Mouse (Mus musculus) adipocyte (in vitro differentiated cells): Measurements from ENCODE around the gene Lrrfip1.

Source experiments
- DNase-seq: peaks from one replicate; pipeline ENCODE4 v3.0.0-alpha.2; 2016; ENCODE audit warnings: low spot score

Gene Lrrfip1

DNA sequence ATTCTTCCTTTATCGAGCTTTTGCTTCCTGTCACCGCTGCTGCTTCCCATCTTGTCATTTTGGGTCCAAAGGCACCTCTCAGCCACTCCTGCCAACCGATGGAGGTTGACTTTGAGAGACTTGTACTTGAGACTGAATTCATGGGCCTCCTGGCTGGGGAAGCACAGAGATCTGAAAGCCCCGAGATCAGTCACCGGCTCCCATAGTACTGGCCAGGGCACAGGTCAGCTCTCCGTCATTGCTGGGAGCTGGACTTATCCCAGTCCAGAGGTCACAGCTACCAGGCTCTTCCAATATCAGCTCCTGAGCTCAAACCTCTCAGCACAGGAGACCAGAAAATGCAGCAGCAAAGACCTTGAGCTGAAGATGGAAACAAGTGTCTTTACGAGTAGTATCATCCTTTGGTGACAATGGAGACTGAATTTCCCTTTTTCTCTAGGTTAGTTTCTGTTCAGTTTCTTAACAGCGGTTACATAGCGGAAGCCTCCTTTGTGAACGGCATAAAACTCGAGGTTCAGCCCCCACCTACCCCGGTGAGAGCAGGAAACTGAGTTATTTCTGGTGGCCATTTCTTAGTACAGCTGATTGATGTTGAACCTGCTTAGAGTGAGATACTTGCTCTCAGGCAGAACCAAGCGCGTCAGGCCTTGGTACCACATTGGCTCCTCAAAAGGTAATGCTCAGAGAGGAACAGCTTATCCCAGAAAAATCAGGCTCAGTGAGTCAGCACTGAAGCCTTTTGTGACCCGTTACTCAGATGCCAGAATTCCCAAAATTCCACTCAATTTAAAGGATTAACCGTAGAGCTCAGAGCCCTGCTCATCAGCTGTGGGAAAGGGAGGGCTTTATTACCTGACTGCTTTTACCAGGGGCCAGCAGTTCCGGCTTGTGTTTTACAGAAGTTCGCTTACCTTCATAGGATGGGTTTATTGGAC is 59.0 kb downstream of the Lrrfip1 start:
- DNase-seq = peak; percentile 32

GRCm38 (mm10) chr1:91058251-91058650 is 59.7 kb downstream of the Lrrfip1 start:
- DNase-seq = no peak

GRCm38 (mm10) chr1:91059792-91060604 is 61.5 kb downstream of the Lrrfip1 start:
- no peak for DNase-seq

DNA sequence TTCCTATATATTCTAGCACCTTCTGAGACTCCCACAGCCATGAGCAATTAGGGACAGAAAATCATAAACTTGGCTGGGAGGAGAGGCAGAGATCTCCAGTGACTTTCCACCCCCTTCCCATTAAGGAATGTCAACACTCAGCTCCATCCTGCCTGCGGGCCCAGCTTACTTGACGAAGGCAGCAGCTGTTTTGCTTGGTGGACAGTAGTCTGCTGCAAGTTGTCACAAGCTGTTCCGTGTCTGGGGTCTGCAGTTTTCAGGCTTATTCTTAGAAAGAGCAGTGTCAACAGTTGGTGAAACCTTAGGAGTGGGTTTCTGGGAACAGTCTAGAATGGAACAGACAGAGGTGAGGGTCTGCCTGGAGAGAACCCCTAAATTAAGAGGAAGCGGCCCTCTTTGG is 62.6 kb downstream of the Lrrfip1 start:
- DNase-seq = no peak

DNA sequence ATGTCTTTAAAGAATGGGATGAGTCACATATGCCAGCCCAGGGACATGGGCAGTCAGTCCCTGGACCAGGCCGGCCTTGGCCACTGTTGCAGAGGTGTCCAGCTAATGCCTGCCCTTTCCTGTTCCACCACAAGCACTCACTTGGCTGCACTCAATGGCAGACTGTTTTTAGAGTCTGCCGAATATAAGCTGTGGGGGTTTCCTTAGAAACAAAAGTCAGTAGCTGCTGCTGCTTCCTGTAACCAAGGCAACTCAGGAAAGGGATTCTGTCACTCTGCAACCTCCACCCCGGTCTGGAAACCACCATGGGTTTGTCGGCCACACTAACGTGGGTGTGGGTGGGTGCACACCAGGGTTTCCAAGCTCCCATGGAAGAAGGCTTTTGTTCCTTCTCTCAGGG is 63.8 kb downstream of the Lrrfip1 start:
- no peak for DNase-seq

GRCm38 (mm10) chr1:91064053-91064452 is 65.5 kb downstream of the Lrrfip1 start:
- no peak for DNase-seq

DNA sequence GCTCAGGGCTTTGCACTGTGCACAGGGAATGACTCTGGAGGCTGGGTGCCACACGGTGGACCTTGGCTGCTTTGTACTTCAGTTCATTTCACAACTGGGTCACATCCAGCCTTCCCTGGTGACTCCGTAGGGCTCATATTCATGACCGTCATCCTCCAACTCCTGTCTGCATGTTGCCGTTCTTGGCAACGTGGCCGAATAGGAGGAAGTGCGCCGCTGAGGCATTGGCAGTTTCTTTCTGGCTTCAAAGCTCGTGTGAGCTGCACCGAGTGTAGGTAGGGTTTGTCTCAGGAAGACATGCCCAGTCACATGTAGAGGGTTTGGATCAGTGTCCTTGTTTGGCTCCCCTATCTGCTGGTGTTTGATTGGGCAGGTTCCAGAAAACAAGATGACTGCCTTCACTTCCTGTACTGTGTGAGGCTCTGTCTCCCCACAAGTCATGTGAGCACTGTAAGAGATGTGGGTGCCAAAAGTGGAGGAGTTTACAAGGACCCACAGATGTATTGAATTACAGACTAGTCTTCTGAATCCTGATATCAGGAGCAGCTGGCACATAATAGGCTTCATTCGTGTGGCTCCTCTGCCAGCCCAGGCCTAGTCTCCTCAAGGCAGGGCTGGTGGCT is 66.5 kb downstream of the Lrrfip1 start:
- DNase-seq = peak; percentile 37

DNA sequence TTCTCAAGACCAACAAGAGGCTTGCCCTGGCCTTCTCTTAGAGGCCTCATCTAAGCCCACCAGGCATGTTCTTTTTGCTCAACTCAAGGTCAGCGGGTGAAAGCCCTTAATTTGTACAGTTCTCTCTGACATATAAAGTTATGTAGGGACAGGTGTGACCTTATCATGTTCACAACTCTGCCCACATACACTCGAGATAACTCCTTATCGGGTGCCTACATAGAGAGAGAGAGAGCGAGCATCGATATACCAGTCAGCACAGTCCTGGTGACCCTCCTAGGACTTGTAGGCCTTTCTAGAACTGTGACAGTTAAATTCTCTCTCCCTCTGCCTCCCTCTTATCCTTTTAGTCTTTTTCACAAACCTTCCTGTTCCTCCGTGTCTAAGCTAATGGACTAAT is 67.5 kb downstream of the Lrrfip1 start:
- DNase-seq = no peak

DNA sequence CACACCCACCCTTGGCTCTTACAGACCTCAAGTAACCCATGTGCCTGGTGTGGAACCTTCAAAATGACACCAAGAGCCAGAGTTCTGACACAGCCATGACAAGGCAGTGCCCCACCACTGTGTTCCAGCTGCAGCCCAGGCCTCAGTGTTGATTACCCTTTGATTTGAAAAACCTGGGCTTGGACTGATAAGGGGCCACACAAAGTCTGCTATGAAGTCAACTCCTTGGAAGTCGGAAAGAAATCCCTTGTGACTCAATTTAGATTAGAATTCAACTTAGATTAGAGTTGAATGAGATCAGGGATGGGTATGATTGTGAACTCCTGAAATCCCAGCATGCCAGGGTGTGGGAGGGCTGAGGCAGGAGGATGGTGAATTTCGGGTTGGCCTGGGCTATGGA is 68.1 kb downstream of the Lrrfip1 start:
- no peak for DNase-seq

GRCm38 (mm10) chr1:91067716-91068115 is 69.2 kb downstream of the Lrrfip1 start:
- DNase-seq = no peak

- DNase-seq = no peak
These were observed 71.0 kb downstream of the Lrrfip1 start for GRCm38 (mm10) chr1:91069575-91069974.

GRCm38 (mm10) chr1:91070547-91070946 is 72.0 kb downstream of the Lrrfip1 start:
- DNase-seq = no peak

DNA sequence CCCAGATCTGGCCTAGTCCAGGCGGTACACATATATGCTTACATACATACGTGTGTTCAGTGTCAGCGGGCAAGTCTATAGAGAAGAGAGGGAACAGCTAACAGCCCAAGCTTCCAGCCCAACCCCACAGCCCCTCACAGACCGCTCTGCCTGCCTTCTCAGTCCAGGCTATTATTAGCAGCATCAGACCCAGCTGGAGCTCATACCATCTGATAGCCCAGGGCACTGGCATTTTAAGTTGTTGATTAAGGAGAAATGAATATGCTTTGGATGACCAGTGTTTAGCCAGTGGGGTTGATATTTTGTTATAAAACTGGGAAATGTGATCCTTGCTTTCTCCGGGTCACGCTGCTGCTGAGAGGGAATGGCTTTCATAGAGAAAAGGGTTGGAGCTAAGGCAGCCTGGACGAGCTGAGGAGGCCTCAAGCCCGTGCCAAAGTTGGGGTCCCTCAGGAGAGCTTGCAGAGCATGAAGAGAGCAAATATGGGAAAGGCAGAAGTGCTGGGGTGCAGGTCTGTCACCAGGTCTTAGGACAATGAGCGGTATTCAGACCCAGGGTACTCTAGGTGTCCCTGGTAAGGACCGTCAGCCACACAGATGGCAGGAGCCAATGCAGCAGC is 73.2 kb downstream of the Lrrfip1 start:
- no peak for DNase-seq

DNA sequence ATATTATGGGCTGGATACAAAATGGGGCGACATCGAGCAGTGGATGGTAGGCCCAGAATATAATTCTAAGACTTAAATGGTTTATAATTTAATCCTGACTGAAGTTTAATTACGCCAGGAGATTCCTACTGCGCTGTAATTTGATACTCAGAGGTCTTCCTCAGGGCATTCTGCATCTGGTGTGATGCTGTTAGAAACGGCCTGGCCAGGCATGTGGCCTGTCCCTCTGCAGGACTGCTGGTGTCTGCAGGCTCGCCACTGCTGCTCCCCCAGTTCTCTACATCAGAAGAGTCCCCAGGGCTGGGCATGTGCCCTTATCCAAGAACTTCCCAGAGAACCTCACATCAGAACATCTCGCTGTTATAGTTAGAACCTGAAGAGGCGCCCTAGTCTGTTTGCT is 78.4 kb downstream of the Lrrfip1 start:
- peak; percentile 28 for DNase-seq

DNA sequence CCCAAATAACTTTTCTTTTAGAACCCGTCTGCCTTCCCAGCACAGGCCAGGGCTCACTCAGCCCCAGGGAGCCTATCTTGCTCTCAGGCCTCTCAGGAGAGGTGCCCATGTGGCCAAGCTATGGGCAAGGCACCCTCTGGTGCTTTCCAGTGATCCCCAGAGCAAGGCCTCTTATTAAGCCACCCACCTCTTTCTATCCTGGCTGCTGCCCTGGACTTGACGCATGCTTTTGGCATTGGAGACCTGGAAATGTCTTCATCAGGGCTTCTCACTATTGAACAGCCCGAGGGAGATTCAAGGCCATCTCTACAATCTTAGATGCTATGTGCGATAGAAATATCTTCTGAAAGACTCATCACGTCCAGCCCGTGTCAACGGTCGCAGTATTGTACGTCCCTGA is 78.9 kb downstream of the Lrrfip1 start:
- peak; percentile 88 for DNase-seq

DNA sequence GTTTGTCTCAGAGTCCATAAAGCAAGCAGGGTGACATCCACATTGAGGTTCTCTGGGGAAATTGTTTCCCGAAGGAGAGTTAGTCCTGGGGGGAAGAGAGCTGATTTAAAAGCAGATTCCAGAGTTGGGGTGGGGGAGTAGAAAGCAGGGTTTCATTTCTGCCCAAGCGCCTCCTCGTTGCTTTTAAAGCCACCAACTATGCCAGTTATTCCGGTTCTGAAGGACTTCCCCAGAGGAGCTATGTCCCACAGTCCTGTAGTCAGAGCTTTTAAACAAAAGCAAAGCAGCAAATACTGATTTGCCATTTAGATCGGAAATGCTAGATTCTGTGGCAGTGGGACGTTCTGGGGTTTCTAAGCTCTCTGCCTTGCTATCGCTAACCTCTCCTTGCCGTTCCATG is 79.4 kb downstream of the Lrrfip1 start:
- DNase-seq = no peak

DNA sequence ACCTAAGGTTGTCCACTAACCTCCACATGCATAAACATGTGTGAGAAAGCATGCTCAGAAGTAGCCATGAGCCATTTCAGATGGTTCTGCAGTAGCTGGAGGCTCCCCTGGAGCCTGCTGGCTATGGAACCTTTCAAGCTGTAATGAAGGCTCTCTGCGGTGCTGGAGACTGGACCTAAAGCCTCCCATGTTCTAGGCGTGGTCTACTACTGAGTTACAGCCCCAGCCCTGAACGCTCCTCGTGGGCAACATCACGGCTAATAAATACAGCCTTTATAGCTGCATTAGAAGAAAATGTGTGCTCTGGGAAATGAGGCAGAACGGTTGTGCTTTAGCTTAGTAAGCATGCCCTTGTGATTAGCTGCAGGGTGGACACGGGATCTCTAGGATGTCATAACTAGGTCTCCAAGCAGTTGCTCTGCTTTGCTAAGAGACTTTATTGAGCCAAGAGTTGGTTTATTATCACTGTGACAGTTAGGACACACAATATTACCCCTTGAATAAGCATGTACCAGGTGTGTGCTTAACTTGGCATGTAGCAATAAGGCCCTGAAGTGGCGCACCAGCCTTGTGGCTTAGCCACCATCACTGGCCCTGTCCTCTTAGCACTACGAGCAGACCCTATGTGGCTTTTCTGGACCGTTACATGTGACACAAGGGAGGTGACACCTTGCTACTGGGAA is 81.3 kb downstream of the Lrrfip1 start:
- DNase-seq = no peak

- no peak for DNase-seq
These were observed 81.8 kb downstream of the Lrrfip1 start for GRCm38 (mm10) chr1:91080423-91080749.

GRCm38 (mm10) chr1:91084374-91084773 is 85.8 kb downstream of the Lrrfip1 start:
- no peak for DNase-seq

- no peak for DNase-seq
These were observed 86.5 kb downstream of the Lrrfip1 start for GRCm38 (mm10) chr1:91085009-91085408.

- DNase-seq = no peak
These were observed 87.1 kb downstream of the Lrrfip1 start for GRCm38 (mm10) chr1:91085686-91086085.

DNA sequence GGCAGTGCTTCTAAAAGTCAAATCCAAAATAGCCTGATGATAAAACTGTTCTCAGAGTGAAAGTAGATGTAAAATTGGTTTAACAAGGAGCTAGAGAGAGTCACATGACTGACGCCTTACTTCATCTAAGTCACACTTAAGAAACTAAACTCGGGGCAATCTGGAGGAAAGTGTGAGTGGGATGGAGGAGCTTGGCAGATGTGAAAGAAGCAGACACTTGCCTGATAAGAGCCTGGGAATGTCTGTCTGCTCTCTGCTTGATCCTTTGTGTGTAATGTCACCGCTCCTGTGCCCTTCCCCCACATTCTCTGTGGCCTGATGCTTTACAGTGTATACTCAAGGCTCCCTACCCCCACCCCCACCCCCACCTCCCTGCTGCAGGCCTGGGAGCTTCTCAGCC is 87.8 kb downstream of the Lrrfip1 start:
- DNase-seq = peak; percentile 27
